ENCODE assay signal across 9 mouse cellular contexts in genomic region chr7:25154648-25155047, GRCm38 (mm10). TPM values are rescaled to one million over a fixed set of nuclear protein-coding genes. Genes with fewer than 3 reads are reported as not detected.
DNase-seq lines count a peak whose midpoint lies in the region; ATAC-seq lines count a peak whose summit lies in the region.
"Had no signal": no experiment of that assay in that cellular context is flagged by ENCODE, and none has a peak within 500 bp of the region (broad histone marks: within the 10 kb centered on the region; RNA-seq: fewer than 3 reads in every experiment).

No protein-coding gene starts in this region.

- H3K9me3 ChIP-seq in intestine, embryonic 15.5 days, result no peaks in the 10 kb centered on the region
- H3K9me3 ChIP-seq in intestine, embryonic 16.5 days (ENCODE audit: control insufficient read depth, low read length), result no peaks in the 10 kb centered on the region
- H3K9me3 ChIP-seq in embryonic facial prominence, embryonic 10.5 days, result no peaks in the 10 kb centered on the region
- no peaks in the 10 kb centered on the region for H3K9me3 ChIP-seq in liver, embryonic 11.5 days (ENCODE audit: control insufficient read depth, low read length)
- H3K9me3 ChIP-seq in neural tube, embryonic 14.5 days (ENCODE audit: control insufficient read depth, low read length), result no peaks in the 10 kb centered on the region
- no peaks in the 10 kb centered on the region for H3K9me3 ChIP-seq in kidney, embryonic 16.5 days (ENCODE audit: low read length)
- H3K9me3 ChIP-seq: heart, embryonic 15.5 days had no signal

- no peak overlapping the region for H3K27ac ChIP-seq in intestine, embryonic 15.5 days
- no peak overlapping the region for H3K27ac ChIP-seq in intestine, embryonic 16.5 days (ENCODE audit: low read length)
- no peak overlapping the region for H3K27ac ChIP-seq in embryonic facial prominence, embryonic 10.5 days (replicated peaks)
- H3K27ac ChIP-seq in liver, embryonic 11.5 days (ENCODE audit: low read depth, low read length), result peak overlapping the region; percentile 83; the same call in 1 of the 2 replicates
- peak overlapping the region; percentile 80 for H3K27ac ChIP-seq in neural tube, embryonic 14.5 days (ENCODE audit: low read depth, low read length)
- no peak overlapping the region for H3K27ac ChIP-seq in kidney, embryonic 16.5 days (ENCODE audit: low read length)
- H3K27ac ChIP-seq: heart, embryonic 15.5 days had no signal

- no peak overlapping the region for H3K9ac ChIP-seq in intestine, embryonic 15.5 days
- H3K9ac ChIP-seq in intestine, embryonic 16.5 days (ENCODE audit: low read depth, low read length), result no peak overlapping the region
- peak overlapping the region; percentile 64 for H3K9ac ChIP-seq in liver, embryonic 11.5 days (ENCODE audit: low read depth, low read length)
- H3K9ac ChIP-seq in neural tube, embryonic 14.5 days (replicated peaks; ENCODE audit: low read depth, low read length), result 0 out of 2 replicates have a peak overlapping the region, but pooled peaks have one; percentile 1
- no peak overlapping the region for H3K9ac ChIP-seq in kidney, embryonic 16.5 days (replicated peaks; ENCODE audit: low read length)
- H3K9ac ChIP-seq: heart, embryonic 15.5 days had no signal

- ATAC-seq in intestine, embryonic 15.5 days, result no peak
- ATAC-seq in intestine, embryonic 16.5 days, result no peak
- ATAC-seq in liver, embryonic 11.5 days (replicated peaks; ENCODE audit: low FRiP score), result no peak
- no peak for ATAC-seq in neural tube, embryonic 14.5 days (ENCODE audit: low read depth)
- no peak for ATAC-seq in kidney, embryonic 16.5 days (ENCODE audit: low FRiP score, low TSS enrichment)

- DNase-seq in embryonic facial prominence, embryonic 10.5 days (ENCODE audit: low spot score), result no peak
- no peak for DNase-seq in liver, embryonic 11.5 days (ENCODE audit: low spot score)
- no peak for DNase-seq in cerebellum, adult 9-11 months
- no peak for DNase-seq in embryo, embryonic 9.5 days (ENCODE audit: extremely low spot score)

- H3K4me2 ChIP-seq in intestine, embryonic 15.5 days (replicated peaks), result peak overlapping the region; percentile 48; the same call in 1 of the 2 replicates
- H3K4me2 ChIP-seq in intestine, embryonic 16.5 days (ENCODE audit: low read depth, low read length), result no peak overlapping the region
- H3K4me2 ChIP-seq in liver, embryonic 11.5 days, result peak overlapping the region; percentile 88
- H3K4me2 ChIP-seq in neural tube, embryonic 14.5 days (ENCODE audit: low read depth, low read length), result peak overlapping the region; percentile 3
- H3K4me2 ChIP-seq in kidney, embryonic 16.5 days (replicated peaks; ENCODE audit: low read depth, low read length), result no peak overlapping the region
- H3K4me2 ChIP-seq: heart, embryonic 15.5 days had no signal

- WGBS in intestine, embryonic 15.5 days, result 68% methylated on average over 4 of the region's 4 CpGs
- WGBS in intestine, embryonic 16.5 days, result 60% methylated on average over 4 of the region's 4 CpGs
- WGBS in embryonic facial prominence, embryonic 10.5 days, result 66% methylated on average over 4 of the region's 4 CpGs
- 80% methylated on average over 4 of the region's 4 CpGs for WGBS in liver, embryonic 11.5 days
- 44% methylated on average over 4 of the region's 4 CpGs for WGBS in neural tube, embryonic 14.5 days
- 70% methylated on average over 4 of the region's 4 CpGs for WGBS in kidney, embryonic 16.5 days

- H3K27me3 ChIP-seq in intestine, embryonic 15.5 days (replicated peaks), result peaks cover 10% of the 10 kb centered on the region; the same call in 1 of the 2 replicates
- H3K27me3 ChIP-seq in intestine, embryonic 16.5 days (replicated peaks; ENCODE audit: control insufficient read depth, insufficient read depth, low read length), result peaks cover 9% of the 10 kb centered on the region
- H3K27me3 ChIP-seq in embryonic facial prominence, embryonic 10.5 days (replicated peaks; ENCODE audit: low read depth, poor library complexity, severe bottlenecking), result peaks cover 89% of the 10 kb centered on the region
- H3K27me3 ChIP-seq in liver, embryonic 11.5 days (replicated peaks; ENCODE audit: control insufficient read depth, insufficient read depth, low read length), result peaks cover 31% of the 10 kb centered on the region
- H3K27me3 ChIP-seq in neural tube, embryonic 14.5 days (ENCODE audit: control insufficient read depth, insufficient read depth, low read length), result no peaks in the 10 kb centered on the region
- H3K27me3 ChIP-seq in kidney, embryonic 16.5 days (ENCODE audit: insufficient read depth, low read length), result peaks cover 7% of the 10 kb centered on the region; the same call in 1 of the 2 replicates

- no peaks in the 10 kb centered on the region for H3K36me3 ChIP-seq in intestine, embryonic 15.5 days
- no peaks in the 10 kb centered on the region for H3K36me3 ChIP-seq in intestine, embryonic 16.5 days (ENCODE audit: control insufficient read depth, insufficient read depth, low read length)
- no peaks in the 10 kb centered on the region for H3K36me3 ChIP-seq in embryonic facial prominence, embryonic 10.5 days (replicated peaks)
- H3K36me3 ChIP-seq in liver, embryonic 11.5 days (ENCODE audit: control insufficient read depth, insufficient read depth, low read length), result no peaks in the 10 kb centered on the region
- no peaks in the 10 kb centered on the region for H3K36me3 ChIP-seq in neural tube, embryonic 14.5 days (ENCODE audit: control insufficient read depth, insufficient read depth, low read length)
- no peaks in the 10 kb centered on the region for H3K36me3 ChIP-seq in kidney, embryonic 16.5 days (ENCODE audit: insufficient read depth, low read length)
- H3K36me3 ChIP-seq: heart, embryonic 15.5 days had no signal

- peaks cover 37% of the 10 kb centered on the region for H3K4me1 ChIP-seq in intestine, embryonic 15.5 days (replicated peaks)
- H3K4me1 ChIP-seq in intestine, embryonic 16.5 days (ENCODE audit: control insufficient read depth, insufficient read depth, low read length), result peaks cover 43% of the 10 kb centered on the region
- H3K4me1 ChIP-seq in embryonic facial prominence, embryonic 10.5 days, result peaks cover 76% of the 10 kb centered on the region
- H3K4me1 ChIP-seq in liver, embryonic 11.5 days (replicated peaks; ENCODE audit: control insufficient read depth, insufficient read depth, low read length), result peaks cover 48% of the 10 kb centered on the region
- peaks cover 57% of the 10 kb centered on the region for H3K4me1 ChIP-seq in neural tube, embryonic 14.5 days (ENCODE audit: control insufficient read depth, insufficient read depth, low read length)
- peaks cover 43% of the 10 kb centered on the region for H3K4me1 ChIP-seq in kidney, embryonic 16.5 days (ENCODE audit: insufficient read depth, low read length)
- H3K4me1 ChIP-seq: heart, embryonic 15.5 days had no signal

- H3K4me3 ChIP-seq in intestine, embryonic 15.5 days (replicated peaks), result no peak overlapping the region
- H3K4me3 ChIP-seq in intestine, embryonic 16.5 days (ENCODE audit: low read length), result no peak overlapping the region
- H3K4me3 ChIP-seq in embryonic facial prominence, embryonic 10.5 days, result peak overlapping the region; percentile 32; the same call in 1 of the 2 replicates
- peak overlapping the region; percentile 44; the same call in 1 of the 2 replicates for H3K4me3 ChIP-seq in liver, embryonic 11.5 days (ENCODE audit: low read depth, low read length)
- no peak overlapping the region for H3K4me3 ChIP-seq in neural tube, embryonic 14.5 days (ENCODE audit: low read depth, low read length)
- H3K4me3 ChIP-seq in kidney, embryonic 16.5 days (ENCODE audit: low read length), result no peak overlapping the region
- H3K4me3 ChIP-seq: heart, embryonic 15.5 days had no signal

RNA-seq across cellular contexts. Expression of gene Pou2f2, which starts 24.9 kb away (rescaled TPM):
- 1.8 TPM in 2 replicates for polyA plus RNA-seq in intestine, embryonic 15.5 days (2015; fragmentation: Nextera tagmentation; extraction: Ambion mirVana)
- 1.0 and 1.2 TPM in 2 replicates for polyA plus RNA-seq in intestine, embryonic 16.5 days (2015; fragmentation: Nextera tagmentation; extraction: Ambion mirVana)
- polyA plus RNA-seq in embryonic facial prominence, embryonic 10.5 days (2016; fragmentation: Nextera tagmentation; extraction: Ambion mirVana), result 4.9 and 6.2 TPM in 2 replicates
- polyA plus RNA-seq in liver, embryonic 11.5 days (2014; fragmentation: Nextera tagmentation; extraction: Ambion mirVana), result 2.2 and 3.2 TPM in 2 replicates
- polyA plus RNA-seq in neural tube, embryonic 14.5 days (2014; fragmentation: Nextera tagmentation; extraction: Ambion mirVana), result 27.5 and 33.6 TPM in 2 replicates
- polyA plus RNA-seq in kidney, embryonic 16.5 days (2015; fragmentation: Nextera tagmentation; extraction: Ambion mirVana), result 0.40 and 0.99 TPM in 2 replicates

Comparison
In these comparisons a context has a peak if more than half of its experiments do, and no peak if none do; other contexts are left out.
1. H3K4me2 ChIP-seq: peak in intestine, embryonic 15.5 days (single experiment), liver, embryonic 11.5 days (single experiment) and neural tube, embryonic 14.5 days (single experiment); none in intestine, embryonic 16.5 days (single experiment) and kidney, embryonic 16.5 days (single experiment).
2. H3K27ac ChIP-seq: peak in liver, embryonic 11.5 days (single experiment) and neural tube, embryonic 14.5 days (single experiment); none in intestine, embryonic 15.5 days (single experiment), intestine, embryonic 16.5 days (single experiment), embryonic facial prominence, embryonic 10.5 days (single experiment) and kidney, embryonic 16.5 days (single experiment).
3. H3K4me3 ChIP-seq: peak in embryonic facial prominence, embryonic 10.5 days (single experiment) and liver, embryonic 11.5 days (single experiment); none in intestine, embryonic 15.5 days (single experiment), intestine, embryonic 16.5 days (single experiment), neural tube, embryonic 14.5 days (single experiment) and kidney, embryonic 16.5 days (single experiment).
4. H3K9ac ChIP-seq: peak in liver, embryonic 11.5 days (single experiment) and neural tube, embryonic 14.5 days (single experiment); none in intestine, embryonic 15.5 days (single experiment), intestine, embryonic 16.5 days (single experiment) and kidney, embryonic 16.5 days (single experiment).